33 mouse cellular contexts compared by ENCODE assay signal in the genomic region with DNA sequence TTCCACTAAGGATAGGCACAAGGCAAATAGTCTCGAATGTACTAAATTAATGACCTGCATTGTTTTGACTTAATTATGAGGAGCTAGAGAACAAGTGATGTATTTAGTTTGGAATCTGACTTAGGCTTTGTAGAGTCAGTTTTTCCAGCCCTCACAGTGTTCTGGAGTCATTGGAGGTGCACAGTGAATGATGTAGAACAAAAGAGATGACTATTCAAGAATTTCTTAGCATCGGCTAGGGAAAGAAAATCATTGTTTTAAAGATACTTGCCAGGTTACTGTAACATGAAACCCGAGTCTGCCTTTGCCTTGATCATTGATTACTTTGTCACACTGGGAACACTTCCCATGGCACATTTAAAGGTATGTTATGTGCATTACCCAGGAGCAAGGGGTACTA.
"Had no signal": no experiment of that assay in that cellular context is flagged by ENCODE, and none has a peak within 500 bp of the region (broad histone marks: within the 10 kb centered on the region; RNA-seq: fewer than 3 reads in every experiment).

No protein-coding gene starts in this region.

- DNase-seq: heart, postnatal 10 days; heart, postnatal 14 days; heart, postnatal 36 days; heart, postnatal 4 days; kidney, adult 11 months; kidney, adult 18-20 months; kidney, adult 2 months; kidney, adult 8-10 months; kidney, adult 9 months; kidney, postnatal 10 days; kidney, postnatal 14 days; kidney, postnatal 25 days; kidney, postnatal 36 days; kidney, postnatal 4 days; layer of hippocampus, adult 9-11 months; layer of hippocampus, postnatal 36 days had no signal

- H3K4me2 ChIP-seq: heart, embryonic 11.5 days; heart, embryonic 13.5 days; heart, embryonic 15.5 days; hindbrain, embryonic 12.5 days; hindbrain, embryonic 13.5 days; hindbrain, embryonic 14.5 days; hindbrain, embryonic 15.5 days; intestine, embryonic 15.5 days; kidney, embryonic 15.5 days had no signal

- ATAC-seq: hindbrain, embryonic 16.5 days; hindbrain, postnatal 0 days; intestine, embryonic 15.5 days; intestine, embryonic 16.5 days; intestine, postnatal 0 days had no signal

- H3K36me3 ChIP-seq: heart, embryonic 13.5 days; heart, embryonic 15.5 days; hindbrain, embryonic 10.5 days; hindbrain, embryonic 12.5 days; hindbrain, embryonic 13.5 days; hindbrain, embryonic 15.5 days; intestine, embryonic 15.5 days; kidney, embryonic 15.5 days had no signal

- H3K9ac ChIP-seq: heart, embryonic 13.5 days; heart, embryonic 15.5 days; hindbrain, embryonic 12.5 days; hindbrain, embryonic 13.5 days; hindbrain, embryonic 14.5 days; hindbrain, embryonic 15.5 days; intestine, embryonic 15.5 days; kidney, embryonic 15.5 days had no signal

- H3K4me3 ChIP-seq: heart, embryonic 13.5 days; heart, embryonic 15.5 days; hindbrain, embryonic 10.5 days; hindbrain, embryonic 12.5 days; hindbrain, embryonic 13.5 days; hindbrain, embryonic 15.5 days; intestine, embryonic 15.5 days; kidney, embryonic 15.5 days; layer of hippocampus, adult 2 months; left cerebral cortex, adult 2 months had no signal

- H3K27me3 ChIP-seq: heart, embryonic 13.5 days; heart, embryonic 15.5 days; hindbrain, embryonic 12.5 days; hindbrain, embryonic 13.5 days; hindbrain, embryonic 15.5 days; intestine, embryonic 15.5 days; kidney, embryonic 15.5 days had no signal

- H3K9me3 ChIP-seq: heart, embryonic 13.5 days; heart, embryonic 15.5 days; hindbrain, embryonic 10.5 days; hindbrain, embryonic 12.5 days; hindbrain, embryonic 13.5 days; hindbrain, embryonic 15.5 days; intestine, embryonic 15.5 days; kidney, embryonic 15.5 days had no signal

- H3K4me1 ChIP-seq: heart, embryonic 13.5 days; heart, embryonic 15.5 days; intestine, embryonic 15.5 days; kidney, embryonic 15.5 days had no signal

- H3K27ac ChIP-seq: heart, embryonic 13.5 days; heart, embryonic 15.5 days; hindbrain, embryonic 10.5 days; hindbrain, embryonic 12.5 days; hindbrain, embryonic 13.5 days; hindbrain, embryonic 14.5 days; hindbrain, embryonic 15.5 days; hindbrain, postnatal 0 days; intestine, embryonic 15.5 days; kidney, embryonic 15.5 days; kidney, postnatal 0 days; layer of hippocampus, adult 2 months; left cerebral cortex, adult 2 months had no signal
